8 mouse cellular contexts compared by ENCODE assay signal in the genomic region with DNA sequence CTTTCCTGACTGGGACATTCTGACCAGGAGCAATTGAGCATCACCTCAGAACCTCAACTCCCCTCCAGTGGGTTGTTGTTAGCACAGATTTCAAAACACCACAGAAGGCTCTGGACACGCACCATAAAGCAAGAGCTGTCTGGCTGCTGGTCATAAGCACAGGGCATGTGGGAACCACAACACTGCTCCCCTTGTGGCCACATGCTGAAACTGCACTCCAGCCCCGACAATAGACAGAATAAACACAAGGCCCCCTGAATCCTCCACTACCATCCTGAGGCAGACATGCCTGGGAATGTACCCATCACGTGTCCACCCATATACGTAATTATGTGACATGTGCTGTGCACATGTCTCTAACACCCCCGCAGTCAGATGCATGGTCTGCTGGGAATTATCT. TPM values are rescaled to one million over a fixed set of nuclear protein-coding genes. Genes with fewer than 3 reads are reported as not detected.
DNase-seq lines count a peak whose midpoint lies in the region; ATAC-seq and TF ChIP-seq lines count a peak whose summit lies in the region.
"Had no signal": no experiment of that assay in that cellular context is flagged by ENCODE, and none has a peak within 500 bp of the region (broad histone marks: within the 10 kb centered on the region; RNA-seq: fewer than 3 reads in every experiment).

No protein-coding gene starts in this region.

- ATAC-seq in liver, embryonic 14.5 days (ENCODE audit: insufficient read depth), result no peak
- ATAC-seq in midbrain, embryonic 14.5 days (ENCODE audit: low FRiP score, low TSS enrichment), result peak; percentile 37; the same call in 1 of the 2 replicates

- H3K9me3 ChIP-seq in liver, embryonic 14.5 days (ENCODE audit: control insufficient read depth, low read length), result no peaks in the 10 kb centered on the region
- H3K9me3 ChIP-seq in embryonic facial prominence, embryonic 10.5 days, result no peaks in the 10 kb centered on the region
- no peaks in the 10 kb centered on the region for H3K9me3 ChIP-seq in midbrain, embryonic 14.5 days (ENCODE audit: control insufficient read depth, low read length)

- TF ChIP-seq CTCF in liver, embryonic 14.5 days (IDR thresholded peaks at IDR 0.05; ENCODE audit: low read depth), result peak; percentile 83
- peak; percentile 57 for TF ChIP-seq CTCF in bone marrow macrophage, adult 2 months (IDR thresholded peaks at IDR 0.05; ENCODE audit: low read depth, low read length)

- no peak for TF ChIP-seq POLR2A in bone marrow macrophage, adult 2 months (IDR thresholded peaks at IDR 0.05; ENCODE audit: borderline replicate concordance, low read depth, low read length)

- no peaks in the 10 kb centered on the region for H3K36me3 ChIP-seq in liver, embryonic 14.5 days (replicated peaks; ENCODE audit: control insufficient read depth, insufficient read depth, low read depth)
- peaks cover 18% of the 10 kb centered on the region for H3K36me3 ChIP-seq in embryonic facial prominence, embryonic 10.5 days (replicated peaks)
- no peaks in the 10 kb centered on the region for H3K36me3 ChIP-seq in midbrain, embryonic 14.5 days (ENCODE audit: control insufficient read depth, insufficient read depth, low read length)

- WGBS in liver, embryonic 14.5 days (ENCODE audit: insufficient replicate concordance), result 63% methylated on average over 5 of the region's 5 CpGs
- WGBS in embryonic facial prominence, embryonic 10.5 days, result 60% methylated on average over 5 of the region's 5 CpGs
- WGBS in midbrain, embryonic 14.5 days, result 54% methylated on average over 5 of the region's 5 CpGs

- no peak overlapping the region for H3K4me2 ChIP-seq in liver, embryonic 14.5 days (ENCODE audit: low read depth)
- no peak overlapping the region for H3K4me2 ChIP-seq in midbrain, embryonic 14.5 days (ENCODE audit: low read length)

- no peaks in the 10 kb centered on the region for H3K4me1 ChIP-seq in liver, embryonic 14.5 days (replicated peaks; ENCODE audit: control insufficient read depth in 2 of 2, insufficient read depth in 2 of 2, low read length in 1 of 2)
- H3K4me1 ChIP-seq in bone marrow macrophage, adult 2 months (ENCODE audit: control insufficient read depth, insufficient read depth, low read length), result no peaks in the 10 kb centered on the region
- H3K4me1 ChIP-seq in embryonic facial prominence, embryonic 10.5 days, result 0 out of 2 replicates have a peak, but pooled peaks cover 7% of the 10 kb centered on the region
- H3K4me1 ChIP-seq in midbrain, embryonic 14.5 days (ENCODE audit: control insufficient read depth, insufficient read depth, low read length), result no peaks in the 10 kb centered on the region

- H3K4me3 ChIP-seq in liver, embryonic 14.5 days (ENCODE audit: insufficient read depth in 1 of 2, low read depth in 2 of 2, low read length in 2 of 2), result no peak overlapping the region
- no peak overlapping the region for H3K4me3 ChIP-seq in bone marrow macrophage, adult 2 months (ENCODE audit: insufficient read depth, low read length)
- H3K4me3 ChIP-seq in embryonic facial prominence, embryonic 10.5 days, result no peak overlapping the region
- no peak overlapping the region for H3K4me3 ChIP-seq in midbrain, embryonic 14.5 days (replicated peaks; ENCODE audit: low read depth, low read length)

- H3K27me3 ChIP-seq in liver, embryonic 14.5 days (ENCODE audit: control insufficient read depth, insufficient read depth, low read length), result no peaks in the 10 kb centered on the region
- no peaks in the 10 kb centered on the region for H3K27me3 ChIP-seq in embryonic facial prominence, embryonic 10.5 days (replicated peaks; ENCODE audit: low read depth, poor library complexity, severe bottlenecking)
- no peaks in the 10 kb centered on the region for H3K27me3 ChIP-seq in midbrain, embryonic 14.5 days (ENCODE audit: control insufficient read depth, insufficient read depth, low read length)

- no peak for DNase-seq in liver, embryonic 14.5 days (ENCODE audit: low read depth in 3 of 3, low spot score in 3 of 3)
- DNase-seq in liver, result no peak
- DNase-seq in embryonic facial prominence, embryonic 10.5 days (ENCODE audit: low spot score), result peak; percentile 64
- peak; percentile 77 for DNase-seq in kidney, adult 18-20 months
- peak; percentile 75 for DNase-seq in midbrain, embryonic 14.5 days
- no peak for DNase-seq in urinary bladder, postnatal 36 days (ENCODE audit: low spot score in 2 of 2)

- TF ChIP-seq EP300 in liver, embryonic 14.5 days (IDR thresholded peaks at IDR 0.05; ENCODE audit: low read depth), result no peak

- H3K27ac ChIP-seq in liver, embryonic 14.5 days, result no peak overlapping the region
- H3K27ac ChIP-seq in bone marrow macrophage, adult 2 months (ENCODE audit: insufficient read depth, low read depth, low read length), result no peak overlapping the region
- no peak overlapping the region for H3K27ac ChIP-seq in embryonic facial prominence, embryonic 10.5 days (replicated peaks)
- no peak overlapping the region for H3K27ac ChIP-seq in midbrain, embryonic 14.5 days (replicated peaks; ENCODE audit: low read depth, low read length)

- no peak overlapping the region for H3K9ac ChIP-seq in liver, embryonic 14.5 days (replicated peaks)
- H3K9ac ChIP-seq in midbrain, embryonic 14.5 days (replicated peaks; ENCODE audit: low read length), result no peak overlapping the region

RNA-seq across cellular contexts. Expression of a gene that starts 9.8 kb away (rescaled TPM):
- 0.06 and 0.09 TPM in 2 replicates for polyA plus RNA-seq in liver, embryonic 14.5 days (2012; rRNA removed)
- polyA plus RNA-seq in liver, embryonic 14.5 days (2014; fragmentation: Nextera tagmentation; extraction: Ambion mirVana), result not detected in 2 replicates
- polyA plus RNA-seq in bone marrow macrophage, adult 2 months (2012; ENCODE audit: insufficient read depth, insufficient read length, missing spikeins), result not detected in 2 replicates
- 0.97 and 1.0 TPM in 2 replicates for polyA plus RNA-seq in embryonic facial prominence, embryonic 10.5 days (2016; fragmentation: Nextera tagmentation; extraction: Ambion mirVana)
- 0.70 and 0.77 TPM in 2 replicates for polyA plus RNA-seq in midbrain, embryonic 14.5 days (2014; fragmentation: Nextera tagmentation; extraction: Ambion mirVana)

RNA-seq across cellular contexts. Expression of a gene that starts 21.2 kb away (rescaled TPM):
- not detected in 2 replicates for polyA plus RNA-seq in liver, embryonic 14.5 days (2012; rRNA removed)
- polyA plus RNA-seq in liver, embryonic 14.5 days (2014; fragmentation: Nextera tagmentation; extraction: Ambion mirVana), result not detected in 2 replicates
- polyA plus RNA-seq in bone marrow macrophage, adult 2 months (2012; ENCODE audit: insufficient read depth, insufficient read length, missing spikeins), result not detected in 2 replicates
- polyA plus RNA-seq in embryonic facial prominence, embryonic 10.5 days (2016; fragmentation: Nextera tagmentation; extraction: Ambion mirVana), result not detected in 2 replicates
- polyA plus RNA-seq in midbrain, embryonic 14.5 days (2014; fragmentation: Nextera tagmentation; extraction: Ambion mirVana), result not detected in 2 replicates
- polyA plus RNA-seq: lung, embryonic 16.5 days had no signal

Comparison
In these comparisons a context has a peak if more than half of its experiments do, and no peak if none do; other contexts are left out.
1. DNase-seq: peak in embryonic facial prominence, embryonic 10.5 days (single experiment), kidney, adult 18-20 months (single experiment) and midbrain, embryonic 14.5 days (single experiment); none in liver, embryonic 14.5 days (0 of 3), liver (single experiment) and urinary bladder, postnatal 36 days (0 of 2).